Mouse (Mus musculus) megakaryocyte, embryonic 14.5 days (primary cell): ENCODE measurements around the gene Tmem200b.

ENCODE experiments used
- FLI1 ChIP-seq: IDR thresholded peaks from 2 replicates; pipeline ENCODE4 v1.6.1; 2012; ENCODE audit warnings: low read length, inconsistent platforms, mixed read lengths
- GATA1 ChIP-seq: IDR thresholded peaks from 3 replicates; pipeline ENCODE4 v1.6.1; 2012; ENCODE audit warnings: mixed read lengths, low read length, inconsistent platforms, borderline replicate concordance

DNA sequence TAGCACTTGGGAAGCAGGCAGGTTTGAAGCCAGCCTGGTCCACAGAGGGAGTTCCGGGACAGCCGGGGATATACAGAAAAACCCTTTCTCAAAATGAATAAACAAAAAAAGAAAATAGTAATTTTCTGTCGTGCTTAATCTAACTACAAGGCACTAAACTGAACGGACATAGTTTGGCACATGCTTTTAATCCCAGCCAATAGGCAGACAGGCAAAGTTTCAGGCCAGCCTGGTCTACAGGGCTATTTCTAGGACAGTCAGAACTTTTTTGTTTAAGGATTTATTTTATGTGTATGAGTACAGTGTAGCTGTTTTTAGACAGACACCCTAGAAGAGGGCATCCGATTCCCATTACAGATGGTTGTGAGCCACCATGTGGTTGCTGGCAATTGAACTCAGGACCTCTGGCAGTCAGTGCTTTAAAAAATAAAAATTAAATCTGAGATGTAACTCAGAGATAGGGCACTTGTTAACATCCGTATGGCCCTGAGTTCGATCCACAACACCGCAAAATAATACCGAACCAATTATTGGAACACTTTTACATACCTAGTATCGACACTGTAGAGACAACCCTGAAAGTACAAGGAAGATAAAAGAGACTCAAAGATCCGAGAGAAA is 48.8 kb upstream of the Tmem200b start:
- TF ChIP-seq GATA1 (no peak), FLI1 (no peak)
